Mouse (Mus musculus): Measurements from ENCODE around the gene Eef1a1. TPM values are rescaled to one million over a fixed set of nuclear protein-coding genes. Genes with fewer than 3 reads are reported as not detected.
A peak's percentile ranks its signal among the peaks of the same experiment; 100 is the strongest.

The Eef1a1 gene
- total and polyA plus RNA-seq, 3 experiments: 901 to 1,045 (median 970) TPM

DNA sequence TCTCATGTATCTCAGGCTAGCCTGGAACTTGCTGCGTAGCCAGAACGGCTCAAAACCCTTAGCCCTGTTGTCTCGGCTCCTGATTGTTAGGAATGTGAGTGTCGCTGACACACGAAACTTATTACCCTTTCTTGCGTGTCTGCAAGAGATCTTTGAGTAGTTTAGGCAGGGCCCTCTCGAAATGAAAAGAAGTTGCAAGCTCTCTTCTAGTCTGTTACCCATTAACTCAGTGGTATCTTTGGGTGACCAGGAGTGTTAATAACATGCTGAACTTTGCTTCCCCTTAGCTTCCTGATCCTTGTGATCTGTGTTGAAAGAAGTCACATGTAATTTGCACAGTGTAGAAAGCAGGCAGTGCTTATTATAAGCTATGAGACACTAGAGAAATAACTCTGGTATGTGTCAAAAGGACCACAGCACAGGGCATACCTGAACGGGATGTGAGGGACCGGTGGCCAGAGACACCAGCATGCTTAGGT lies 43.4 kb upstream of the Eef1a1 start:
- WGBS: 50% methylated on average over 9 of the region's 9 CpGs
- Histone ChIP-seq H3K27ac (no peak overlapping the region), H3K4me1 (ENCODE audit: control insufficient read depth, insufficient read depth, low read length) (no peaks in the 10 kb centered on the region), H3K79me2 (replicated peaks; ENCODE audit: control insufficient read depth, insufficient read depth, low read length) (no peaks in the 10 kb centered on the region), H3K27me3 (ENCODE audit: control insufficient read depth, insufficient read depth, low read length) (no peaks in the 10 kb centered on the region), H3K9ac (ENCODE audit: low read depth, low read length) (no peak overlapping the region), H3K4me3 (no peak overlapping the region), H3K36me3 (ENCODE audit: control insufficient read depth, insufficient read depth, low read length) (no peaks in the 10 kb centered on the region)
- TF ChIP-seq EP300 (IDR thresholded peaks at IDR 0.05; ENCODE audit: insufficient read depth, low read depth, low read length): no peak
- no peak for TF ChIP-seq POLR2A (IDR thresholded peaks at IDR 0.05; ENCODE audit: insufficient read depth, low read depth, low read length)
- no peak for TF ChIP-seq CTCF (IDR thresholded peaks at IDR 0.05)
- intact Hi-C loops (cut with DNase I): no loop called here
- DNase-seq: no peak

GRCm38 (mm10) chr9:78531816-78532215 lies 42.9 kb upstream of the Eef1a1 start:
- no peaks in the 10 kb centered on the region for H3K27me3 ChIP-seq (ENCODE audit: control insufficient read depth, insufficient read depth, low read length)
- TF ChIP-seq EP300 (IDR thresholded peaks at IDR 0.05; ENCODE audit: insufficient read depth, low read depth, low read length): no peak
- no peak for TF ChIP-seq POLR2A (IDR thresholded peaks at IDR 0.05; ENCODE audit: insufficient read depth, low read depth, low read length)
- TF ChIP-seq CTCF (IDR thresholded peaks at IDR 0.05): no peak
- H3K9ac ChIP-seq (ENCODE audit: low read depth, low read length): no peak overlapping the region
- intact Hi-C loops (cut with DNase I): no loop called here
- H3K79me2 ChIP-seq (replicated peaks; ENCODE audit: control insufficient read depth, insufficient read depth, low read length): no peaks in the 10 kb centered on the region
- H3K27ac ChIP-seq: no peak overlapping the region
- H3K4me3 ChIP-seq: no peak overlapping the region
- DNase-seq: no peak
- WGBS: 25% methylated on average over 5 of the region's 5 CpGs
- peaks cover 1% of the 10 kb centered on the region for H3K4me1 ChIP-seq (ENCODE audit: control insufficient read depth, insufficient read depth, low read length)
- H3K36me3 ChIP-seq (ENCODE audit: control insufficient read depth, insufficient read depth, low read length): no peaks in the 10 kb centered on the region

- 0 out of 2 replicates have a peak, but pooled peaks cover 1% of the 10 kb centered on the region for H3K27me3 ChIP-seq (ENCODE audit: control insufficient read depth, insufficient read depth, low read length)
- peak; percentile 76 to 88 for DNase-seq
- intact Hi-C loops (cut with DNase I): loop anchor here (2.0 kb wide), 3 partner anchors 25 to 79 kb away; partner anchors contain the start of genes Gm17324 and Mto1
- H3K4me1 ChIP-seq (ENCODE audit: control insufficient read depth, insufficient read depth, low read length): peaks cover 2% of the 10 kb centered on the region
- H3K4me3 ChIP-seq: peak overlapping the region; percentile 47
- WGBS: 3% methylated on average over 16 of the region's 16 CpGs
- peak overlapping the region; percentile 58 for H3K27ac ChIP-seq
- no peak overlapping the region for H3K9ac ChIP-seq (ENCODE audit: low read depth, low read length)
- TF ChIP-seq POLR2A (IDR thresholded peaks at IDR 0.05; ENCODE audit: insufficient read depth, low read depth, low read length) (no peak), CTCF (IDR thresholded peaks at IDR 0.05) (peak; percentile 90), EP300 (IDR thresholded peaks at IDR 0.05; ENCODE audit: insufficient read depth, low read depth, low read length) (peak; percentile 21; the same call in 1 of the 2 replicates)
- no peaks in the 10 kb centered on the region for H3K36me3 ChIP-seq (ENCODE audit: control insufficient read depth, insufficient read depth, low read length)
- no peaks in the 10 kb centered on the region for H3K79me2 ChIP-seq (replicated peaks; ENCODE audit: control insufficient read depth, insufficient read depth, low read length)
Measured at GRCm38 (mm10) chr9:78527767-78528381, 38.9 kb upstream of the Eef1a1 start.

DNA sequence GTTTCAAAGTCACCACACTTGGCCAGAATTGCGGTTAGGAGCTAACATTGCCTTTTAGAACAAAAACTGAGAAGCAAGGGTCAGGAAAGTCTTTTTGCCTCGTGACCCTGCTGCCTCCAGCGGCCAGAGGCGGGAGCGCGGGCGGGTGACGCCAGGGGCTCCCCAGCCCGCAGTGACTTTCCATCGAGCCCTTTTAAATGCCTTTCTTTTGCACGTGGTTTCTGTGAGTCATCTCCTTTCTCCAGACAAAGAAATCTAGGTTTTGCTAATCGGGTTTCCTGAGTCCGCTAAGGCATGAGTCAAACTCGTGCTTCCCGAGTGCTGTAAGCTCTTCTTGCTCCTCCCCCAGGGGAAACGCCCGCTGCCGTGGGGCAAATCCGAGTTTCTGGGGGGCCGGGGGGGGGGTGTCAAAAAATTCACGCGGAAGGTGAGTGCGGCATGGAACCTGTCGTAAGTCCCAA lies 38.4 kb upstream of the Eef1a1 start:
- no peak overlapping the region for H3K9ac ChIP-seq (ENCODE audit: low read depth, low read length)
- H3K4me3 ChIP-seq: peak overlapping the region; percentile 47
- intact Hi-C loops (cut with DNase I): loop anchor here (2.0 kb wide), 2 partner anchors 47 to 79 kb away; partner anchors contain the start of genes Gm17324 and Mto1
- peak overlapping the region; percentile 45 for H3K27ac ChIP-seq
- H3K4me1 ChIP-seq (ENCODE audit: control insufficient read depth, insufficient read depth, low read length): peaks cover 2% of the 10 kb centered on the region
- peak; percentile 83 to 87 for DNase-seq
- WGBS: under 1% methylated on average over 24 of the region's 24 CpGs
- H3K36me3 ChIP-seq (ENCODE audit: control insufficient read depth, insufficient read depth, low read length): no peaks in the 10 kb centered on the region
- TF ChIP-seq POLR2A (IDR thresholded peaks at IDR 0.05; ENCODE audit: insufficient read depth, low read depth, low read length) (0 out of 2 replicates have a peak, but pooled peaks have one; percentile 18), CTCF (IDR thresholded peaks at IDR 0.05) (peak; percentile 88), EP300 (IDR thresholded peaks at IDR 0.05; ENCODE audit: insufficient read depth, low read depth, low read length) (0 out of 2 replicates have a peak, but pooled peaks have one; percentile 48)
- H3K27me3 ChIP-seq (ENCODE audit: control insufficient read depth, insufficient read depth, low read length): 0 out of 2 replicates have a peak, but pooled peaks cover 1% of the 10 kb centered on the region
- H3K79me2 ChIP-seq (replicated peaks; ENCODE audit: control insufficient read depth, insufficient read depth, low read length): no peaks in the 10 kb centered on the region

GRCm38 (mm10) chr9:78526206-78526605 lies 37.3 kb upstream of the Eef1a1 start:
- intact Hi-C loops (cut with DNase I): loop anchor here (2.0 kb wide), 2 partner anchors 45 to 77 kb away; partner anchors contain the start of genes Gm17324 and Mto1

More at GRCm38 (mm10) chr9:78526206-78526605, 37.3 kb upstream of the Eef1a1 start:
- DNase-seq: no peak
- WGBS: 74% methylated on average over 2 of the region's 2 CpGs
- H3K9ac ChIP-seq (ENCODE audit: low read depth, low read length): no peak overlapping the region
- no peaks in the 10 kb centered on the region for H3K79me2 ChIP-seq (replicated peaks; ENCODE audit: control insufficient read depth, insufficient read depth, low read length)
- H3K27ac ChIP-seq: no peak overlapping the region
- H3K4me3 ChIP-seq: no peak overlapping the region
- H3K4me1 ChIP-seq (ENCODE audit: control insufficient read depth, insufficient read depth, low read length): peaks cover 2% of the 10 kb centered on the region
- TF ChIP-seq POLR2A (IDR thresholded peaks at IDR 0.05; ENCODE audit: insufficient read depth, low read depth, low read length) (no peak), EP300 (IDR thresholded peaks at IDR 0.05; ENCODE audit: insufficient read depth, low read depth, low read length) (no peak), CTCF (IDR thresholded peaks at IDR 0.05) (no peak)
- 0 out of 2 replicates have a peak, but pooled peaks cover 1% of the 10 kb centered on the region for H3K27me3 ChIP-seq (ENCODE audit: control insufficient read depth, insufficient read depth, low read length)
- H3K36me3 ChIP-seq (ENCODE audit: control insufficient read depth, insufficient read depth, low read length): no peaks in the 10 kb centered on the region
